Mouse (Mus musculus): ENCODE measurements around the gene Rgs8.

DNA sequence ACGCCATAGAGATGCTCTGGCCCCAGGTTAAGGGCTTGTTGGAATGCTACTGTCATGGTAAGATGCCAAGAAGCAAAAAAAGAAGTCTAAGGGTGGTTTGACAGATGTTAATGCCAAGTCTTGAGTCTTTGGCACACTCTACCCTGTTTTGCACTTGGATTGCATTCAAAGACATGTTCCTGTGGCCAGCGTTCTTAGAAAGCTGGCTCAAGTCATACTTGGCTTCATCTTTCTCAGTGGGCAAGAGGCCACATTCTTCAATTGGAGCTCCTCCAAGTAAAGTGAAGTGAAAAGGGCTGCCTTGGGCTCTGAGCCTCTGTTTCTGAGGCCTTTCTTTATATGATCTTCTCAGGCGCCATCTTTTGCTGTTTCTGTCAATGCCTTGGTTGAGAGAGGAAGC, 17.3 kb upstream of the Rgs8 start:
- TF ChIP-seq CTCF (IDR thresholded peaks at IDR 0.05; ENCODE audit: control insufficient read depth, insufficient read depth, low read length) (no peak), POLR2A (IDR thresholded peaks at IDR 0.05; ENCODE audit: borderline replicate concordance, control insufficient read depth, low read depth, low read length) (no peak)
